Mouse (Mus musculus): ENCODE data around the gene Fbxo46.

DNA sequence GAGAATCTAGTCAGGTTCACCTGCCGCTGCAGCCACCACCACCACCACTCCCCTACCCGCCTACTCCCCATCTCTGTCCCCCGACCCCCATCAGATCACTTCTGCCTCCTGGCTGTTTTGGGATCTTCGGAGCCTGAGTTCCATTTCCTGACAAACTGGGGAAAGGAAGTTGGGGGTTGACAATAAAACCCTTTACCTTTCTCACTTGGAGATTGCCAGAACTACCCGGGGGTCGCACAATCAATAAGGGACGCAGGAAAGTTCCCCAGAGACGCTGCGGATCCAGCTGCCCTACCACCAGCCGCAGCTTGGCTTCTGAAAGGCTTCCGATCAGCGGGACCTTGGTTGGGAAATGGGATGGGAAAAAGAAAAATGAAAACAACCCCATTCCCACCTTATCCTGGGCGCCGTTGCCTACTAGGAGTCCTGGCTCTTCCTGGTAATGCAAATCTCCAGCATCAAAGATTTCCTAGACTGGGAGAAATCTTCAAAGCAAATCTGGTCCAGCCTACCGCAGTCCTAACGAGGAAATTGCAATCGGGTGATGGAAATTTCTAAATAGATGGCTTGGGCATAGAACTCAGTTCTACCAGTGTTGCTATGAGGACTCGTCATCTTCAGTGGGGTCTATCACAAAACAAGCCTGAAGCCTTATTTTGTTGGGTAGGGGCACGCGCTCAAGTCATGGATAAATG is 28.7 kb downstream of the Fbxo46 start:
- TF ChIP-seq CTCF (conservative IDR thresholded peaks at IDR 0.05; ENCODE audit: low read length) (no peak), POU5F1 (IDR thresholded peaks at IDR 0.05; ENCODE audit: borderline replicate concordance, low read length) (no peak), NANOG (IDR thresholded peaks at IDR 0.05; ENCODE audit: borderline replicate concordance, low read length) (no peak)
